Mouse (Mus musculus) spleen, embryonic (tissue): Measurements from ENCODE around the gene Gm20911.
"Not testable (repeated sequence)": the region's sequence is repeated elsewhere in the genome, so short reads cannot be mapped to it uniquely, and the experiment has no call there.

ENCODE experiments used
- CTCF ChIA-PET: fragments of 350-600 bp; sonication (Branson Sonifier 250); formaldehyde crosslinking; loops from one replicate; lab custom pipeline; 2022; lab: Charles Lee

Gene Gm20911

DNA sequence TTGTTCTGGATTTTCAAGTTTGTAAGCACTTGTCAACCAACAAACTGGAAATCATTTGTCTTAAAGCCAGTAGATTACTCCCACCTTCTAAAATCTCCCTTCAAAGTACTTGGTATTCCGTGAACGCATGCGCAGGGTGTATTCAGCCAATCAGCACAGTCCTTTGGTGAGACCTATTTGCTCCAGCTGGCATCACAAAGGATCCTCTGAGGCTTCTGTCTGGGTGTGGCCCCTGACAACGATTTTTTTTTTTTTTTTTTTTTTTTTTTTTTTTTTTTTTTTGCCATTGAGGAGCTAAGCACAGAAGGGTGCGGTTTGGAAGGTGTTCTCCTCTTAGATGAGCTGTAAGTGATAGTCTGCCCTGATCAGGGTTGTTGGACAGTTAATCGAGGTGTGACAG is at the start of gene Gm20911:
Gene Gm20911, plus strand, starts transcription at position 301 of the 400 bp plus-strand sequence.
- CTCF ChIA-PET = not testable (repeated sequence)
